Mouse (Mus musculus): ENCODE measurements around the gene Gnao1. TPM values are rescaled to one million over a fixed set of nuclear protein-coding genes. Genes with fewer than 3 reads are reported as not detected.

The Gnao1 gene
- total and polyA plus RNA-seq, 2 experiments: under 0.01 to 0.26 TPM

- peaks cover 8% of the 10 kb centered on the region for H3K27me3 ChIP-seq (ENCODE audit: control insufficient read depth, insufficient read depth, low read length)
- H3K27ac ChIP-seq (replicated peaks; ENCODE audit: insufficient read depth, low read depth, low read length): no peak overlapping the region
- no peaks in the 10 kb centered on the region for H3K36me3 ChIP-seq (ENCODE audit: control insufficient read depth, insufficient read depth, low read length)
- H3K4me3 ChIP-seq (ENCODE audit: insufficient read depth, low read depth, low read length): no peak overlapping the region
- no peak overlapping the region for H3K9ac ChIP-seq (ENCODE audit: low read depth, low read length)
- H3K79me2 ChIP-seq (ENCODE audit: control insufficient read depth, insufficient read depth, low read length): no peaks in the 10 kb centered on the region
- no peak for DNase-seq (ENCODE audit: extremely low read depth, low read depth, low spot score)
- WGBS: 95% methylated on average over 1 of the region's 1 CpGs
- TF ChIP-seq POLR2A (IDR thresholded peaks at IDR 0.05; ENCODE audit: extremely low read depth, insufficient read depth, low read length) (no peak), CTCF (IDR thresholded peaks at IDR 0.05; ENCODE audit: low read depth, low read length) (no peak)
- no peaks in the 10 kb centered on the region for H3K4me1 ChIP-seq (ENCODE audit: control insufficient read depth, insufficient read depth, low read length)
Observed at GRCm38 (mm10) chr8:93817366-93817765, 7.6 kb downstream of the Gnao1 start.

DNA sequence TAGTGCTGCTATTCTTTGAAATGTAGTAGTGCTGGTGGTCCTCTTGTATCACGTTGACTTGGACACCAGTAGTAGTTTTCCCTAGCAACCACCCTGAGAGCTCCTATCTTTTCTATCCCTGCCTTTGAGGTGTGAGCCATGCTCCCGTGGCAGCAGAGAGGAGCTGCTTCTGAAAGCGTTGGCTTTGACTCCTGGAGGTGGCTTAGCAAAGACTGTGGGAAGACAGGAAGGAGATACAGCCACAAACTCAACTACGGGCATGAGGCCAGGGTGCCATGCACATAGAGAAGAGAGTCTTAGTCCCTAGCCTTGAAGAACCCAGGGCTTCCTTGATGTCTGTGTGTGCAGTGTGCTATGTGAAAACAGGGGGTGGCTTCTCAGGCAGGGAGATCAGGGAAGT lies 10.2 kb downstream of the Gnao1 start:
- H3K4me3 ChIP-seq (ENCODE audit: insufficient read depth, low read depth, low read length): no peak overlapping the region
- no peaks in the 10 kb centered on the region for H3K27me3 ChIP-seq (ENCODE audit: control insufficient read depth, insufficient read depth, low read length)
- no peaks in the 10 kb centered on the region for H3K36me3 ChIP-seq (ENCODE audit: control insufficient read depth, insufficient read depth, low read length)
- no peak for DNase-seq (ENCODE audit: extremely low read depth, low read depth, low spot score)
- H3K9ac ChIP-seq (ENCODE audit: low read depth, low read length): no peak overlapping the region
- WGBS: 81% methylated on average over 4 of the region's 4 CpGs
- no peak for TF ChIP-seq CTCF (IDR thresholded peaks at IDR 0.05; ENCODE audit: low read depth, low read length)
- no peak overlapping the region for H3K27ac ChIP-seq (replicated peaks; ENCODE audit: insufficient read depth, low read depth, low read length)
- H3K4me1 ChIP-seq (ENCODE audit: control insufficient read depth, insufficient read depth, low read length): no peaks in the 10 kb centered on the region
- H3K79me2 ChIP-seq (ENCODE audit: control insufficient read depth, insufficient read depth, low read length): no peaks in the 10 kb centered on the region

DNA sequence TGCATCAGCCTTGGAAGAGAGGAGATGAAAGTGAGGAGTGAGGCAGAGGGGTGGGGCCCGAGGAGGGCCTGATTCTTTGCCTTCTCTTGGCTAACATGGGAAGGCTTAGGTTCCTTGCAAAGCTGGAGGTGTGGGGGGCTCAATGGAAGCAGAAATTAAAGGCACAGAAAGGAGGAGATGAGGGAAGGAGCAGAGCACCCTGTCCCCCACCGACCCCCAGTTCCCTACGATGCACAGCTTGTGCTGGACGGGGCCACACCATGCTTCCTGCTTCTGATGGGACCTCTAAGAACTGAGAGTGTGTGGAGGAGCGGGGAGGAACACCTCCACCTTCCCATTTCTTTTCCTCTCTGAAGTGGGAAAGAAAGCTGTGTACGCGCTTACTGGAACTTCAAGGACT lies 11.6 kb downstream of the Gnao1 start:
- 91% methylated on average over 7 of the region's 7 CpGs for WGBS
- H3K27me3 ChIP-seq (ENCODE audit: control insufficient read depth, insufficient read depth, low read length): no peaks in the 10 kb centered on the region
- no peak overlapping the region for H3K27ac ChIP-seq (replicated peaks; ENCODE audit: insufficient read depth, low read depth, low read length)
- no peak overlapping the region for H3K4me3 ChIP-seq (ENCODE audit: insufficient read depth, low read depth, low read length)
- H3K79me2 ChIP-seq (ENCODE audit: control insufficient read depth, insufficient read depth, low read length): no peaks in the 10 kb centered on the region
- DNase-seq (ENCODE audit: extremely low read depth, low read depth, low spot score): no peak
- H3K4me1 ChIP-seq (ENCODE audit: control insufficient read depth, insufficient read depth, low read length): no peaks in the 10 kb centered on the region
- H3K36me3 ChIP-seq (ENCODE audit: control insufficient read depth, insufficient read depth, low read length): no peaks in the 10 kb centered on the region
- TF ChIP-seq POLR2A (IDR thresholded peaks at IDR 0.05; ENCODE audit: extremely low read depth, insufficient read depth, low read length) (no peak), CTCF (IDR thresholded peaks at IDR 0.05; ENCODE audit: low read depth, low read length) (no peak)
- no peak overlapping the region for H3K9ac ChIP-seq (ENCODE audit: low read depth, low read length)

- TF ChIP-seq POLR2A (IDR thresholded peaks at IDR 0.05; ENCODE audit: extremely low read depth, insufficient read depth, low read length): no peak
- TF ChIP-seq CTCF (IDR thresholded peaks at IDR 0.05; ENCODE audit: low read depth, low read length): no peak
- H3K4me3 ChIP-seq (ENCODE audit: insufficient read depth, low read depth, low read length): no peak overlapping the region
- no peak overlapping the region for H3K27ac ChIP-seq (replicated peaks; ENCODE audit: insufficient read depth, low read depth, low read length)
- no peak for DNase-seq (ENCODE audit: extremely low read depth, low read depth, low spot score)
- H3K36me3 ChIP-seq (ENCODE audit: control insufficient read depth, insufficient read depth, low read length): no peaks in the 10 kb centered on the region
- H3K4me1 ChIP-seq (ENCODE audit: control insufficient read depth, insufficient read depth, low read length): no peaks in the 10 kb centered on the region
- WGBS: 57% methylated on average over 4 of the region's 4 CpGs
- H3K79me2 ChIP-seq (ENCODE audit: control insufficient read depth, insufficient read depth, low read length): no peaks in the 10 kb centered on the region
- H3K27me3 ChIP-seq (ENCODE audit: control insufficient read depth, insufficient read depth, low read length): no peaks in the 10 kb centered on the region
- no peak overlapping the region for H3K9ac ChIP-seq (ENCODE audit: low read depth, low read length)
Observed at GRCm38 (mm10) chr8:93825317-93825716, 15.6 kb downstream of the Gnao1 start.

GRCm38 (mm10) chr8:93830626-93831025 lies 20.9 kb downstream of the Gnao1 start:
- 92% methylated on average over 3 of the region's 3 CpGs for WGBS

GRCm38 (mm10) chr8:93835771-93836170 lies 26.0 kb downstream of the Gnao1 start:
- TF ChIP-seq CTCF (IDR thresholded peaks at IDR 0.05; ENCODE audit: low read depth, low read length) (no peak), POLR2A (IDR thresholded peaks at IDR 0.05; ENCODE audit: extremely low read depth, insufficient read depth, low read length) (no peak)
- 80% methylated on average over 5 of the region's 5 CpGs for WGBS

More at GRCm38 (mm10) chr8:93830626-93831025, 20.9 kb downstream of the Gnao1 start:
- DNase-seq (ENCODE audit: extremely low read depth, low read depth, low spot score): no peak
- H3K79me2 ChIP-seq (ENCODE audit: control insufficient read depth, insufficient read depth, low read length): no peaks in the 10 kb centered on the region
- H3K4me3 ChIP-seq (ENCODE audit: insufficient read depth, low read depth, low read length): no peak overlapping the region
- no peak overlapping the region for H3K27ac ChIP-seq (replicated peaks; ENCODE audit: insufficient read depth, low read depth, low read length)
- no peak overlapping the region for H3K9ac ChIP-seq (ENCODE audit: low read depth, low read length)
- no peaks in the 10 kb centered on the region for H3K36me3 ChIP-seq (ENCODE audit: control insufficient read depth, insufficient read depth, low read length)
- H3K27me3 ChIP-seq (ENCODE audit: control insufficient read depth, insufficient read depth, low read length): no peaks in the 10 kb centered on the region
- TF ChIP-seq CTCF (IDR thresholded peaks at IDR 0.05; ENCODE audit: low read depth, low read length) (no peak), POLR2A (IDR thresholded peaks at IDR 0.05; ENCODE audit: extremely low read depth, insufficient read depth, low read length) (no peak)
- H3K4me1 ChIP-seq (ENCODE audit: control insufficient read depth, insufficient read depth, low read length): no peaks in the 10 kb centered on the region

More at GRCm38 (mm10) chr8:93835771-93836170, 26.0 kb downstream of the Gnao1 start:
- Histone ChIP-seq H3K79me2 (ENCODE audit: control insufficient read depth, insufficient read depth, low read length) (no peaks in the 10 kb centered on the region), H3K4me1 (ENCODE audit: control insufficient read depth, insufficient read depth, low read length) (no peaks in the 10 kb centered on the region), H3K27ac (replicated peaks; ENCODE audit: insufficient read depth, low read depth, low read length) (no peak overlapping the region), H3K9ac (ENCODE audit: low read depth, low read length) (no peak overlapping the region), H3K36me3 (ENCODE audit: control insufficient read depth, insufficient read depth, low read length) (no peaks in the 10 kb centered on the region), H3K4me3 (ENCODE audit: insufficient read depth, low read depth, low read length) (no peak overlapping the region), H3K27me3 (ENCODE audit: control insufficient read depth, insufficient read depth, low read length) (no peaks in the 10 kb centered on the region)
- no peak for DNase-seq (ENCODE audit: extremely low read depth, low read depth, low spot score)

Data from liver, adult 2 months (tissue).